In genomic region chr9:57520375-57521055, GRCm38 (mm10) we compare ENCODE assay signal across 8 mouse cellular contexts. TPM values are rescaled to one million over a fixed set of nuclear protein-coding genes. Genes with fewer than 3 reads are reported as not detected.
DNase-seq lines count a peak whose midpoint lies in the region; ATAC-seq lines count a peak whose summit lies in the region.

No protein-coding gene starts in this region.

- ATAC-seq in neural tube, embryonic 11.5 days (ENCODE audit: insufficient read depth, low FRiP score, low TSS enrichment): peak; percentile 32
- peak; percentile 47 for ATAC-seq in embryonic facial prominence, embryonic 14.5 days (ENCODE audit: low read depth)
- ATAC-seq in kidney, embryonic 16.5 days (ENCODE audit: low FRiP score, low TSS enrichment): peak; percentile 49
- ATAC-seq in stomach, embryonic 14.5 days (ENCODE audit: insufficient number of reproducible peaks, insufficient read depth, low FRiP score, low read depth): peak; percentile 40

- no peaks in the 10 kb centered on the region for H3K9me3 ChIP-seq in neural tube, embryonic 11.5 days (ENCODE audit: control insufficient read depth, low read length)
- H3K9me3 ChIP-seq in embryonic facial prominence, embryonic 14.5 days (ENCODE audit: control insufficient read depth, low read length): no peaks in the 10 kb centered on the region
- no peaks in the 10 kb centered on the region for H3K9me3 ChIP-seq in kidney, embryonic 16.5 days (ENCODE audit: low read length)
- H3K9me3 ChIP-seq in stomach, embryonic 14.5 days (ENCODE audit: control insufficient read depth, low read depth, low read length): no peaks in the 10 kb centered on the region

- intact Hi-C loops in gastrocnemius, postnatal 14 days (cut with DNase I; ENCODE audit: low total_unique reads): no loop called here

- no peak overlapping the region for H3K27ac ChIP-seq in neural tube, embryonic 11.5 days (ENCODE audit: low read depth, low read length)
- peak overlapping the region; percentile 69 for H3K27ac ChIP-seq in embryonic facial prominence, embryonic 14.5 days (replicated peaks; ENCODE audit: low read depth, low read length)
- peak overlapping the region; percentile 94 for H3K27ac ChIP-seq in kidney, embryonic 16.5 days (ENCODE audit: low read length)
- H3K27ac ChIP-seq in stomach, embryonic 14.5 days (ENCODE audit: low read length): 0 out of 2 replicates have a peak overlapping the region, but pooled peaks have one; percentile 40

- no peaks in the 10 kb centered on the region for H3K27me3 ChIP-seq in neural tube, embryonic 11.5 days (ENCODE audit: control insufficient read depth, insufficient read depth, low read length)
- H3K27me3 ChIP-seq in embryonic facial prominence, embryonic 14.5 days (replicated peaks; ENCODE audit: control insufficient read depth, insufficient read depth, low read length): no peaks in the 10 kb centered on the region
- H3K27me3 ChIP-seq in kidney, embryonic 16.5 days (ENCODE audit: insufficient read depth, low read length): no peaks in the 10 kb centered on the region
- no peaks in the 10 kb centered on the region for H3K27me3 ChIP-seq in stomach, embryonic 14.5 days (ENCODE audit: control insufficient read depth, insufficient read depth, low read length)

- peak overlapping the region; percentile 73 for H3K4me2 ChIP-seq in neural tube, embryonic 11.5 days (ENCODE audit: low read depth)
- H3K4me2 ChIP-seq in embryonic facial prominence, embryonic 14.5 days (ENCODE audit: low read depth, low read length): peak overlapping the region; percentile 76
- peak overlapping the region; percentile 71 for H3K4me2 ChIP-seq in kidney, embryonic 16.5 days (replicated peaks; ENCODE audit: low read depth, low read length)
- peak overlapping the region; percentile 36 for H3K4me2 ChIP-seq in stomach, embryonic 14.5 days (replicated peaks; ENCODE audit: low read depth, low read length)

- DNase-seq in neural tube, embryonic 11.5 days (ENCODE audit: low spot score): no peak
- DNase-seq in neural tube, embryonic 10.5 days (ENCODE audit: extremely low spot score, low spot score): no peak
- no peak for DNase-seq in embryonic facial prominence, embryonic 14.5 days (ENCODE audit: low spot score)
- DNase-seq in gastrocnemius, postnatal 14 days: no peak
- no peak for DNase-seq in layer of hippocampus, adult 9-10 months (ENCODE audit: low spot score)
- DNase-seq in lung, postnatal 36 days: no peak

- no peaks in the 10 kb centered on the region for H3K36me3 ChIP-seq in neural tube, embryonic 11.5 days (ENCODE audit: control insufficient read depth, insufficient read depth, low read length)
- H3K36me3 ChIP-seq in embryonic facial prominence, embryonic 14.5 days (ENCODE audit: control insufficient read depth, insufficient read depth, low read length): no peaks in the 10 kb centered on the region
- H3K36me3 ChIP-seq in kidney, embryonic 16.5 days (ENCODE audit: insufficient read depth, low read length): no peaks in the 10 kb centered on the region
- H3K36me3 ChIP-seq in stomach, embryonic 14.5 days (ENCODE audit: control insufficient read depth, insufficient read depth, low read length): no peaks in the 10 kb centered on the region

- peak overlapping the region; percentile 93 for H3K4me3 ChIP-seq in neural tube, embryonic 11.5 days (ENCODE audit: low read depth, low read length)
- H3K4me3 ChIP-seq in embryonic facial prominence, embryonic 14.5 days (ENCODE audit: low read depth, low read length): peak overlapping the region; percentile 95
- H3K4me3 ChIP-seq in kidney, embryonic 16.5 days (ENCODE audit: low read length): peak overlapping the region; percentile 98
- peak overlapping the region; percentile 57 for H3K4me3 ChIP-seq in stomach, embryonic 14.5 days (ENCODE audit: low read depth, low read length)

- H3K4me1 ChIP-seq in neural tube, embryonic 11.5 days (ENCODE audit: control insufficient read depth, insufficient read depth, low read length): peaks cover 7% of the 10 kb centered on the region
- H3K4me1 ChIP-seq in embryonic facial prominence, embryonic 14.5 days (ENCODE audit: control insufficient read depth, insufficient read depth, low read length): peaks cover 8% of the 10 kb centered on the region
- peaks cover 23% of the 10 kb centered on the region for H3K4me1 ChIP-seq in kidney, embryonic 16.5 days (ENCODE audit: insufficient read depth, low read length)
- peaks cover 6% of the 10 kb centered on the region; the same call in 1 of the 2 replicates for H3K4me1 ChIP-seq in stomach, embryonic 14.5 days (ENCODE audit: control insufficient read depth, insufficient read depth, low read length)

- H3K9ac ChIP-seq in neural tube, embryonic 11.5 days (ENCODE audit: low read length): peak overlapping the region; percentile 95
- peak overlapping the region; percentile 96 for H3K9ac ChIP-seq in embryonic facial prominence, embryonic 14.5 days (ENCODE audit: low read depth, low read length)
- peak overlapping the region; percentile 97 for H3K9ac ChIP-seq in kidney, embryonic 16.5 days (replicated peaks; ENCODE audit: low read length)
- H3K9ac ChIP-seq in stomach, embryonic 14.5 days (replicated peaks; ENCODE audit: low read depth, low read length): peak overlapping the region; percentile 37; the same call in 1 of the 2 replicates

- WGBS in neural tube, embryonic 11.5 days: 25% methylated on average over 16 of the region's 16 CpGs
- 22% methylated on average over 16 of the region's 16 CpGs for WGBS in embryonic facial prominence, embryonic 14.5 days
- WGBS in kidney, embryonic 16.5 days: 25% methylated on average over 16 of the region's 16 CpGs
- 23% methylated on average over 16 of the region's 16 CpGs for WGBS in stomach, embryonic 14.5 days

RNA-seq across cellular contexts. Expression of gene Cox5a, which starts 0.6 kb away (rescaled TPM):
- polyA plus RNA-seq in neural tube, embryonic 11.5 days (2014; fragmentation: Nextera tagmentation; extraction: Ambion mirVana): 688 and 702 TPM in 2 replicates
- 479 and 555 TPM in 2 replicates for polyA plus RNA-seq in embryonic facial prominence, embryonic 14.5 days (2014; fragmentation: Nextera tagmentation; extraction: Ambion mirVana)
- polyA plus RNA-seq in kidney, embryonic 16.5 days (2015; fragmentation: Nextera tagmentation; extraction: Ambion mirVana): 670 and 691 TPM in 2 replicates
- 525 and 538 TPM in 2 replicates for polyA plus RNA-seq in stomach, embryonic 14.5 days (2014; fragmentation: Nextera tagmentation; extraction: Ambion mirVana)
- 1,000 to 10,000 TPM; 1,175 to 1,382 TPM for total RNA-seq in gastrocnemius, postnatal 14 days (2021)

RNA-seq across cellular contexts. Expression of gene Rpp25, which starts 16.7 kb away (rescaled TPM):
- 8.7 and 8.8 TPM in 2 replicates for polyA plus RNA-seq in neural tube, embryonic 11.5 days (2014; fragmentation: Nextera tagmentation; extraction: Ambion mirVana)
- 0.86 and 1.4 TPM in 2 replicates for polyA plus RNA-seq in embryonic facial prominence, embryonic 14.5 days (2014; fragmentation: Nextera tagmentation; extraction: Ambion mirVana)
- polyA plus RNA-seq in kidney, embryonic 16.5 days (2015; fragmentation: Nextera tagmentation; extraction: Ambion mirVana): 5.5 and 6.4 TPM in 2 replicates
- 3.8 and 4.8 TPM in 2 replicates for polyA plus RNA-seq in stomach, embryonic 14.5 days (2014; fragmentation: Nextera tagmentation; extraction: Ambion mirVana)
- not detected for total RNA-seq in gastrocnemius, postnatal 14 days (2021)

RNA-seq across cellular contexts. Expression of gene Fam219b, which starts 16.8 kb away (rescaled TPM):
- 15.9 and 18.2 TPM in 2 replicates for polyA plus RNA-seq in neural tube, embryonic 11.5 days (2014; fragmentation: Nextera tagmentation; extraction: Ambion mirVana)
- polyA plus RNA-seq in embryonic facial prominence, embryonic 14.5 days (2014; fragmentation: Nextera tagmentation; extraction: Ambion mirVana): 21.1 and 24.2 TPM in 2 replicates
- polyA plus RNA-seq in kidney, embryonic 16.5 days (2015; fragmentation: Nextera tagmentation; extraction: Ambion mirVana): 19.0 and 19.8 TPM in 2 replicates
- 22.5 and 23.6 TPM in 2 replicates for polyA plus RNA-seq in stomach, embryonic 14.5 days (2014; fragmentation: Nextera tagmentation; extraction: Ambion mirVana)
- 1 to 10 TPM; 4.5 to 6.1 TPM for total RNA-seq in gastrocnemius, postnatal 14 days (2021)

RNA-seq across cellular contexts. Expression of gene Mpi, which starts 32.0 kb away (rescaled TPM):
- polyA plus RNA-seq in neural tube, embryonic 11.5 days (2014; fragmentation: Nextera tagmentation; extraction: Ambion mirVana): 52.8 and 53.0 TPM in 2 replicates
- 40.4 and 44.5 TPM in 2 replicates for polyA plus RNA-seq in embryonic facial prominence, embryonic 14.5 days (2014; fragmentation: Nextera tagmentation; extraction: Ambion mirVana)
- polyA plus RNA-seq in kidney, embryonic 16.5 days (2015; fragmentation: Nextera tagmentation; extraction: Ambion mirVana): 54.6 and 57.2 TPM in 2 replicates
- 31.8 and 33.1 TPM in 2 replicates for polyA plus RNA-seq in stomach, embryonic 14.5 days (2014; fragmentation: Nextera tagmentation; extraction: Ambion mirVana)
- total RNA-seq in gastrocnemius, postnatal 14 days (2021): 10 to 100 TPM; 69.8 to 87.0 TPM

RNA-seq across cellular contexts. Expression of gene Scamp2, which starts 40.2 kb away (rescaled TPM):
- 56.7 and 59.6 TPM in 2 replicates for polyA plus RNA-seq in neural tube, embryonic 11.5 days (2014; fragmentation: Nextera tagmentation; extraction: Ambion mirVana)
- polyA plus RNA-seq in embryonic facial prominence, embryonic 14.5 days (2014; fragmentation: Nextera tagmentation; extraction: Ambion mirVana): 79.4 and 81.4 TPM in 2 replicates
- 93.4 and 101 TPM in 2 replicates for polyA plus RNA-seq in kidney, embryonic 16.5 days (2015; fragmentation: Nextera tagmentation; extraction: Ambion mirVana)
- polyA plus RNA-seq in stomach, embryonic 14.5 days (2014; fragmentation: Nextera tagmentation; extraction: Ambion mirVana): 85.2 and 87.8 TPM in 2 replicates
- total RNA-seq in gastrocnemius, postnatal 14 days (2021): 10 to 100 TPM; 44.2 to 45.0 TPM

Comparison
In these comparisons a context has a peak if more than half of its experiments do, and no peak if none do; other contexts are left out.
1. H3K9ac ChIP-seq: peak in every context shown above with its lines; median percentile 97 in kidney, embryonic 16.5 days; 96 in embryonic facial prominence, embryonic 14.5 days; 95 in neural tube, embryonic 11.5 days; 37 in stomach, embryonic 14.5 days.